Mouse (Mus musculus) CD4-positive, CD25-positive, alpha-beta regulatory T cell, adult 4 months (primary cell): Measurements from ENCODE around the gene Nlrp4c. TPM values are rescaled to one million over a fixed set of nuclear protein-coding genes. Genes with fewer than 3 reads are reported as not detected.
"Not testable (repeated sequence)": the region's sequence is repeated elsewhere in the genome, so short reads cannot be mapped to it uniquely, and the experiment has no call there.

Experiments
- ATAC-seq: one replicate; pipeline ENCODE4 v1.8.0; 2017
- polyA plus RNA-seq, 2 experiments: library from polyadenylated mRNA; unstranded; fragments of 100-300 nt; shearing (Covaris generic); gene quantifications; one replicate each; pipeline ENCODE4 v1.2.1; 2017

Gene Nlrp4c
- not detected for polyA plus RNA-seq

- ATAC-seq: no peak
These were observed at the start of gene Nlrp4c for GRCm38 (mm10) chr7:6044861-6045260. Nlrp4c (plus strand) TSS chr7:6045161.

- ATAC-seq: no peak
These were observed 34.1 kb upstream of the Nlrp4c start, which contains the start of gene Vmn1r65 for GRCm38 (mm10) chr7:6010910-6011309. Vmn1r65 (minus strand) TSS chr7:6011010.

- ATAC-seq: no peak
These were observed 74.5 kb downstream of the Nlrp4c start for GRCm38 (mm10) chr7:6119501-6119900.

- not testable (repeated sequence) for ATAC-seq
These were observed 75.1 kb downstream of the Nlrp4c start for GRCm38 (mm10) chr7:6120104-6120503.

DNA sequence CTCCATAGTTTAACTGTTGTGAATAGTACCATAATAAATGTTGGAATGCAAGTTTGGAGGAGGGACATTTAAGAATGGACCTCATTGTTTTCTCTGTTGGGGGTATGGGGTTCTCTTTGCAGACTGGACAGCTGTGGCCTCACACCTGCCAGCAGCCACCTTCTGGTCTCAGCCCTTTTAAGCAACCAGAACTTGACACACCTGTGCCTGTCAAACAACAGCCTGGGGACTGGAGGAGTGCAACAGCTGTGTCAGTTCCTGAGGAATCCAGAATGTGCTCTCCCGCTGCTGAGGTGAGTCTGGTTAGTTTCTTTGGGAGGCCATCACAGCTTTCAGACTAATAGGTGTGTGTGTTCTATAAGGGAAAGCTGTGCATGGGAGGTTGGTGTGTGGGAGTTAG lies 76.2 kb downstream of the Nlrp4c start:
- ATAC-seq: not testable (repeated sequence)

- ATAC-seq: peak; percentile 94
These were observed 81.9 kb downstream of the Nlrp4c start for GRCm38 (mm10) chr7:6126690-6127448.

DNA sequence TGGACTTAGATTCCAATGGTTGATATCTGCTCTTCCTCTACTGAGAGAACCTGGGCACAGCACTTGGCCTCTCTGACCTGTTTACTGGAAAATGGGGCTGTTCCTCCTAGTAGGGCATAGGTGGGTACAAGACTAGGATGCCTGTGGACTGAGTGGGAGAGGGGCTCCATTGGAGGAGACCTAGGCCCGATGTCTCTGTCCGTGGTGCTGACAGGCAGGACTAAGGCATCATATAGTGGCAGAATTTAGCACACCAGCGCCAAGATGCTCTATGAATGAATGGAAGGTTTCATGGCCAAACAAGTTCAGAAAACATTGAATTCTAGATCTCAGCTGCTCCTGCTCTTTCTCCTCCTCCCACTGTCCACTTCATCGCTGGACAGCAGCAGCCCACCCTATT lies 85.4 kb downstream of the Nlrp4c start:
- ATAC-seq: no peak

DNA sequence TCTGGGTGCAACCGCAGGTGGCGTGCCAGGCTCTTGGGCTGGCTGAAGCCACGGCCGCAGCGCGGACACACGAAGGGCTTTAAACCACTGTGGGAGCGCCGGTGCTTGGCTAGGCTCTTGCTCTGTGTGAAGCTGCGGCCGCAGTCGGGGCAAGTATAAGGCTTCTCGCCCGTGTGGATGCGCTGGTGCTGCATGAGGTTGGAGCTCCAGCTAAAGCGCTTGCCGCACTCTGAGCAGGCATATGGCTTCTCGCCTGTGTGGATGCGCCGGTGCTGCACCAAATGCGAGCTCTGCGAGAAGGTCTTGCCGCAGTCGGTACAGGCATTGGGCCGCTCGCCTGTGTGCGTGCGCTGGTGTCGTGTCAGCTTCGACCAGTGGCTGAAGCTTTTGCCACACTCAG lies 87.7 kb downstream of the Nlrp4c start:
- ATAC-seq: no peak

DNA sequence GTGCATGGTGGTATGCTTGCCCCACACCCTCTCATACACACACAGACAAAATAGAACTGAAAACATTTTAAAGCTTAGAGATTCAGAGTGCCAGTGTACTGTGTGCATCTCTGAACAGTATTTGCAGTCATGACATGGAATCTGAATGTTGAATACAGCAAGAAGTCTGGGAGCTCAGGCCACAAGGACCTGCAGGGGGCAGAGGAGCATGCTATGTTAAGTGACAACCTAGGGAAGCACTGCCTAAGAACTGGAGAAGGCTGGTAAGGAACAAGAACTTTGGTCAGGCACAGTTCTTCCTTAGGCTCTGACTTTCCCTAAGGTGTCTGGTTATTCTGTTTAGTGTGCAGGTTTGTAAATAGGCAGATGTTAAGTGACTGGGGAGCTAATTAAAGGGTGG lies 91.5 kb downstream of the Nlrp4c start:
- no peak for ATAC-seq

DNA sequence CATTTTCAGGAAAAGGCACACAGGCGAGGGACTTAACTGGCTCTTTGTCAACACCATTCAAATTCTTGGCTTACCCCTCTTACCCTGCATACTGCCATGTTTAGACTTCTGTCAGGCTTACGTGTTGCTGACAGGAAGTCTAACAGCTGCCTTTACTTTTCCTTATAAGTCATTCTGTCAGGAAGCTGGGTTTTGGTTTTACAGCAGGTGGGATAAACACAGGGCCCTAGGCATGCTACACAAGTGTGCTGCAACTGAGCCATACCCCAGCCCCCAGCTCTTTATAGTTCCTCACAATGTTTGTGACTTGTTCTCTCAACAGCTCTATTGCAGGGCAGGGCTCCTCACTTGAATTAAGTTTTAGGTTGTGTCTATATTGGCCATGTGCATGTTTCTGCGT lies 94.3 kb downstream of the Nlrp4c start:
- ATAC-seq: no peak

DNA sequence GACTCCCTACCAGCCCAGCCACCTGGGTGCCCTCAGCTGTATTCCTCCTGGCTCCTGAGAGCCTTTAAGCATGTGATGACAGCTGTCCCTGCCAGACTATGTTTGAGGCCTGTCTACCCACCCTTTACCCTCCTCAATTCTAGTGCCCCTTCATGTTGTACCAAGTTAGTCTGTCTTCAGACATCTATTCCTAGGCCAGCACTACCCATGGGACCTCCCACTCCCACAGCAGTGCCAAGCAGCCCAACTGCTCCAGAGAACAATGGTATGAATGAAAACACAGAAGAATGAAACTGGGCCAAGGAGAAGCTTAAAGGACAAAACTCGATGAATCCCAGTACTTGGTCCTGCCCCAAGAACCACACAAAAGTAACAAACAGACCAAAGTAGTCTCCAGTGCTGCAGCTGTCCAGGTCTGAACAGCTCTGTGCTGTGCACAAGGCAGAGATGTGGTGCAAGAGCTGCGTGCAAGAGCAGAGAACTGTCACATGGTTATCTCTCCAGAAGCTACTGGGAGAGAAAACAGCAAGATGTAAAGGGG lies 99.1 kb downstream of the Nlrp4c start:
- ATAC-seq: no peak

- ATAC-seq: no peak
These were observed 100.6 kb downstream of the Nlrp4c start for GRCm38 (mm10) chr7:6145423-6146188.

- ATAC-seq: no peak
These were observed 101.4 kb downstream of the Nlrp4c start for GRCm38 (mm10) chr7:6146194-6146981.

DNA sequence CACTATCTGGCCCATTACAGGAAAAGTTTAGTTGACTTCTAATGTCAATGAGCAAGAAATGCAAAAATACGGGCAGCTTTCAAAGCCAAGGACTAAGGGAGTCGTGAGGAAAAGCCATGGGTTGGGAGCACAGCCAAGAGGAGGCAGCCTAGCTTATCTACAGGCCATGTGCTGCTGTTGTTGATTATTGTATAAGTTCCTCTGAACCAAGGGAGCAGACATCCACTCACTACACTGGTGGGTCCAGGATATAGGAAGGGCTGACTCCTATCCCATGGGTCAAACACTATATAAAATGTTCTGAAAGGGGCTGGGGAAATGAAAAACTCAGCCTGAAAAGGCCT lies 102.0 kb downstream of the Nlrp4c start:
- ATAC-seq: no peak

- ATAC-seq: no peak
These were observed 102.7 kb downstream of the Nlrp4c start for GRCm38 (mm10) chr7:6147688-6148087.

GRCm38 (mm10) chr7:6151266-6151665 lies 106.3 kb downstream of the Nlrp4c start:
- no peak for ATAC-seq

GRCm38 (mm10) chr7:6152036-6152435 lies 107.1 kb downstream of the Nlrp4c start:
- no peak for ATAC-seq

DNA sequence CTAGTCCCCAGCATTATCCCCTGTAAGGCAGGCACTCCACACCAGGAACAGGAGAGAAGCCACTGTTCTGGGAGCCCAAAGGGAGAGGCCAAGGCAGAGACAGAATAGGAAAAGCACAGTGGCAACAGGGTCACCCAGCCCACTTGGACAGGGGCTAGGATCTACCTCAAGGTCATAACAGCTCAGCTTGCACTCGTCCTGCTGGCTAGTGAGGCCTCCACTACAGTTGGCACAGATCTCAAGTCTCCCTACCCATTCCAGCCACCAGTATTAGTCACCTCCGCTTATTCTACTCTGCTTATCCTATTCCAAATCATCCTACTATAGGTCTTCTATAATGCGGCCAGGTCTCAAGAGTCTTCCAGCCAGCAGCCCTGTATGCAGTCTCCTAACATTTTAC lies 108.2 kb downstream of the Nlrp4c start:
- no peak for ATAC-seq

DNA sequence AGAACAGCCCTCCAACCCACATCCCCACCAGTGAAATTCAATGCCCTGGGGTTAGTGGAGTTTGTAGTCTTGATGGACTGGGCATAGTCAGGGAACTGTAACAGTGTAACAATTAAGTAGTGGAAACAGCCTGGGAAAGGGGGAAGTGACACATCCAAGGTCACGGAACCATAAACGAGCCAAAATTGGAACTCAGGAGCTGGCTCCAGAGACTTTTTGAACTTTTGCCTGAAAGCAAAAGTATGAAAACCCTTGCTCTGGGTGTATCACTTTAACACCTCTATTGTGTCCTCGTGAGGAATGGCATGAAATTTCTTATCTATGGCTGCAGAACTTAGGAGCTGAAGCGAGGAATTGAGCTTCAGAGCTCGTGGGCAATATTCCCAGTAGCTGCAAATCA lies 109.2 kb downstream of the Nlrp4c start:
- no peak for ATAC-seq
